Mouse (Mus musculus): ENCODE measurements around the gene Shbg. TPM values are rescaled to one million over a fixed set of nuclear protein-coding genes. Genes with fewer than 3 reads are reported as not detected.

Gene Shbg
- polyA plus RNA-seq, 1 experiment from 2014 or later = not detected

GRCm38 (mm10) chr11:69565131-69565530 is 52.6 kb downstream of the Shbg start:
- WGBS = 57% methylated on average over 8 of the region's 8 CpGs
- H3K4me2 ChIP-seq = no peak overlapping the region
- peaks cover 54% of the 10 kb centered on the region for H3K36me3 ChIP-seq (ENCODE audit: insufficient read depth)
- H3K9ac ChIP-seq = no peak overlapping the region
- H3K27ac ChIP-seq (ENCODE audit: low read depth) = no peak overlapping the region
- DNase-seq = peak; percentile 67
- no peaks in the 10 kb centered on the region for H3K4me1 ChIP-seq (ENCODE audit: insufficient read depth)
- no peak overlapping the region for H3K4me3 ChIP-seq (ENCODE audit: low read depth, low read length)
- no peaks in the 10 kb centered on the region for H3K9me3 ChIP-seq (ENCODE audit: low read depth, low read length)
- no peak for ATAC-seq (ENCODE audit: insufficient read depth)
- TF ChIP-seq CTCF (IDR thresholded peaks at IDR 0.05; ENCODE audit: low read depth) = no peak
- no peaks in the 10 kb centered on the region for H3K27me3 ChIP-seq (ENCODE audit: insufficient read depth, low read length)

MicroRNAs within 50 kb of the gene (microRNA counts, 519-probe panel; counts per million panel counts)
- microRNA mmu-miR-1934 (30.5 counts per million), microRNA mmu-miR-467f (3,549 counts per million, percentile 74 among the panel's probes with 10 or more counts)

Small RNA genes lying within 50 kb of the gene (microRNA-seq; reads per million reads assigned to microRNA genes)
- 4.5 reads per million, percentile 16 among the genes with 10 or more reads in this experiment for gene Mir1934 (ENCODE audit: borderline number of aligned reads)
- not detected for gene Mir467f (ENCODE audit: borderline number of aligned reads)

Other genes starting within 250 kb of the Shbg start
- gene Chd3, start 248.5 kb downstream of the Shbg start, polyA plus RNA-seq (2014; fragmentation: Nextera tagmentation; extraction: Ambion mirVana) = 57.3 and 59.9 TPM in 2 replicates
- 169 and 173 TPM in 2 replicates for gene Naa38, start 222.4 kb downstream of the Shbg start, polyA plus RNA-seq (2014; fragmentation: Nextera tagmentation; extraction: Ambion mirVana)
- gene Cyb5d1, start 222.3 kb downstream of the Shbg start, polyA plus RNA-seq (2014; fragmentation: Nextera tagmentation; extraction: Ambion mirVana) = 26.8 and 27.2 TPM in 2 replicates
- gene Tmem88, start 219.7 kb downstream of the Shbg start, polyA plus RNA-seq (2014; fragmentation: Nextera tagmentation; extraction: Ambion mirVana) = 37.5 and 39.1 TPM in 2 replicates
- gene Kdm6b, start 204.2 kb downstream of the Shbg start, polyA plus RNA-seq (2014; fragmentation: Nextera tagmentation; extraction: Ambion mirVana) = 22.9 and 24.4 TPM in 2 replicates
- gene Dnah2, start 68.8 kb downstream of the Shbg start, polyA plus RNA-seq (2014; fragmentation: Nextera tagmentation; extraction: Ambion mirVana) = 0.58 and 1.9 TPM in 2 replicates
- 2.8 and 3.3 TPM in 2 replicates for gene Efnb3, start 57.7 kb downstream of the Shbg start, polyA plus RNA-seq (2014; fragmentation: Nextera tagmentation; extraction: Ambion mirVana)
- 27.1 and 33.6 TPM in 2 replicates for gene Wrap53, start 37.6 kb downstream of the Shbg start, polyA plus RNA-seq (2014; fragmentation: Nextera tagmentation; extraction: Ambion mirVana)
- gene Trp53, start 37.5 kb downstream of the Shbg start, polyA plus RNA-seq (2014; fragmentation: Nextera tagmentation; extraction: Ambion mirVana) = 178 and 202 TPM in 2 replicates
- 6.9 and 9.8 TPM in 2 replicates for gene Atp1b2, start 12.0 kb downstream of the Shbg start, polyA plus RNA-seq (2014; fragmentation: Nextera tagmentation; extraction: Ambion mirVana)
- 18.0 and 18.3 TPM in 2 replicates for gene Sat2, start 4.1 kb upstream of the Shbg start, polyA plus RNA-seq (2014; fragmentation: Nextera tagmentation; extraction: Ambion mirVana)
- 26.8 and 31.2 TPM in 2 replicates for gene Fxr2, start 15.1 kb upstream of the Shbg start, polyA plus RNA-seq (2014; fragmentation: Nextera tagmentation; extraction: Ambion mirVana)
- gene Sox15, start 37.4 kb upstream of the Shbg start, polyA plus RNA-seq (2014; fragmentation: Nextera tagmentation; extraction: Ambion mirVana) = not detected in 2 replicates
- 29.4 and 32.2 TPM in 2 replicates for gene Mpdu1, start 44.7 kb upstream of the Shbg start, polyA plus RNA-seq (2014; fragmentation: Nextera tagmentation; extraction: Ambion mirVana)
- gene Cd68, start 48.2 kb upstream of the Shbg start, polyA plus RNA-seq (2014; fragmentation: Nextera tagmentation; extraction: Ambion mirVana) = 12.1 and 13.5 TPM in 2 replicates
- 695 and 712 TPM in 2 replicates for gene Eif4a1, start 54.5 kb upstream of the Shbg start, polyA plus RNA-seq (2014; fragmentation: Nextera tagmentation; extraction: Ambion mirVana)
- 78.7 and 95.0 TPM in 2 replicates for gene Senp3, start 64.2 kb upstream of the Shbg start, polyA plus RNA-seq (2014; fragmentation: Nextera tagmentation; extraction: Ambion mirVana)
- gene Tnfsf13, start 67.9 kb upstream of the Shbg start, polyA plus RNA-seq (2014; fragmentation: Nextera tagmentation; extraction: Ambion mirVana) = 0.64 and 0.93 TPM in 2 replicates
- gene Tnfsf12, start 77.9 kb upstream of the Shbg start, polyA plus RNA-seq (2014; fragmentation: Nextera tagmentation; extraction: Ambion mirVana) = 10.0 and 11.6 TPM in 2 replicates
- 4.4 and 5.3 TPM in 2 replicates for gene Tnfsfm13, start 78.2 kb upstream of the Shbg start, polyA plus RNA-seq (2014; fragmentation: Nextera tagmentation; extraction: Ambion mirVana)
- 50.4 and 50.5 TPM in 2 replicates for gene Polr2a, start 140.7 kb upstream of the Shbg start, polyA plus RNA-seq (2014; fragmentation: Nextera tagmentation; extraction: Ambion mirVana)
- gene Slc35g3, start 144.1 kb upstream of the Shbg start, polyA plus RNA-seq (2014; fragmentation: Nextera tagmentation; extraction: Ambion mirVana) = 0.12 and 0.20 TPM in 2 replicates
- gene Zbtb4, start 148.0 kb upstream of the Shbg start, polyA plus RNA-seq (2014; fragmentation: Nextera tagmentation; extraction: Ambion mirVana) = 2.5 TPM in 2 replicates
- gene Chrnb1, start 178.0 kb upstream of the Shbg start, polyA plus RNA-seq (2014; fragmentation: Nextera tagmentation; extraction: Ambion mirVana) = 12.1 and 14.6 TPM in 2 replicates
- 1.6 TPM in 2 replicates for gene Fgf11, start 184.0 kb upstream of the Shbg start, polyA plus RNA-seq (2014; fragmentation: Nextera tagmentation; extraction: Ambion mirVana)
- gene Tmem102, start 187.7 kb upstream of the Shbg start, polyA plus RNA-seq (2014; fragmentation: Nextera tagmentation; extraction: Ambion mirVana) = 4.3 and 5.0 TPM in 2 replicates
- gene Gm39566, start 197.4 kb upstream of the Shbg start, polyA plus RNA-seq (2014; fragmentation: Nextera tagmentation; extraction: Ambion mirVana) = not detected in 2 replicates
- gene Spem2, start 200.6 kb upstream of the Shbg start, polyA plus RNA-seq (2014; fragmentation: Nextera tagmentation; extraction: Ambion mirVana) = not detected in 2 replicates
- not detected in 2 replicates for gene Spem1, start 204.3 kb upstream of the Shbg start, polyA plus RNA-seq (2014; fragmentation: Nextera tagmentation; extraction: Ambion mirVana)
- 6.6 and 7.8 TPM in 2 replicates for gene Nlgn2, start 219.9 kb upstream of the Shbg start, polyA plus RNA-seq (2014; fragmentation: Nextera tagmentation; extraction: Ambion mirVana)
- 443 and 457 TPM in 2 replicates for gene Tmem256, start 220.6 kb upstream of the Shbg start, polyA plus RNA-seq (2014; fragmentation: Nextera tagmentation; extraction: Ambion mirVana)
- gene Plscr3, start 228.5 kb upstream of the Shbg start, polyA plus RNA-seq (2014; fragmentation: Nextera tagmentation; extraction: Ambion mirVana) = 115 and 118 TPM in 2 replicates
- gene Tnk1, start 240.8 kb upstream of the Shbg start, polyA plus RNA-seq (2014; fragmentation: Nextera tagmentation; extraction: Ambion mirVana) = 5.9 and 6.1 TPM in 2 replicates

All from lung, embryonic 14.5 days (tissue).